Mouse (Mus musculus) midbrain, postnatal 0 days (tissue): ENCODE data around the gene Amz2. TPM values are rescaled to one million over a fixed set of nuclear protein-coding genes. Genes with fewer than 3 reads are reported as not detected.

Source experiments
- ATAC-seq: fragments of 200-750 bp; cut with Nextera tagmentation; 2 replicates; pipeline ENCODE4 v1.8.0; 2017; ENCODE audit warnings: moderate number of reproducible peaks, mild to moderate bottlenecking, moderate TSS enrichment, moderate library complexity; ENCODE audit not compliant: low FRiP score
- DNase-seq: peaks from one replicate; pipeline ENCODE4 v3.0.0-alpha.2; 2015; ENCODE audit warnings: low spot score
- H3K27ac ChIP-seq: fragments of 300-500 bp; sonication (generic); 2 replicates; pipeline ENCODE4 v1.5.1; 2014; ENCODE audit warnings: low read depth, mild to moderate bottlenecking, low read length, mixed read lengths
- H3K27me3 ChIP-seq: fragments of 300-500 bp; sonication (generic); 2 replicates; pipeline ENCODE4 v1.6.1; 2014; ENCODE audit warnings: low read length, control low read depth, mixed read lengths; ENCODE audit not compliant: insufficient read depth
- H3K36me3 ChIP-seq: fragments of 300-500 bp; sonication (generic); 2 replicates; pipeline ENCODE4 v1.6.1; 2014; ENCODE audit warnings: low read length, control low read depth, mixed read lengths; ENCODE audit not compliant: insufficient read depth
- H3K4me1 ChIP-seq: fragments of 300-500 bp; sonication (generic); 2 replicates; pipeline ENCODE4 v1.6.1; 2014; ENCODE audit warnings: mild to moderate bottlenecking, control low read depth, antibody characterized with exemption, low read length, mixed read lengths; ENCODE audit not compliant: insufficient read depth
- H3K4me2 ChIP-seq: fragments of 300-500 bp; sonication (generic); 2 replicates; pipeline ENCODE4 v1.6.1; 2014; ENCODE audit warnings: low read depth, mild to moderate bottlenecking, low read length, mixed read lengths; ENCODE audit not compliant: poor library complexity, severe bottlenecking
- H3K4me3 ChIP-seq: fragments of 300-500 bp; sonication (generic); 2 replicates; pipeline ENCODE4 v1.5.1; 2014; ENCODE audit warnings: low read depth, mild to moderate bottlenecking, low read length, moderate library complexity
- H3K9ac ChIP-seq: fragments of 300-500 bp; sonication (generic); replicated peaks from 2 replicates; pipeline ENCODE4 v1.6.1; 2014; ENCODE audit warnings: mild to moderate bottlenecking, low read length, moderate library complexity, mixed read lengths; ENCODE audit not compliant: poor library complexity, severe bottlenecking
- H3K9me3 ChIP-seq: fragments of 300-500 bp; sonication (generic); 2 replicates; pipeline ENCODE4 v1.6.1; 2016; ENCODE audit warnings: low read length, control low read depth
- CTCF ChIP-seq: IDR thresholded peaks from 2 replicates; pipeline ENCODE4 v1.5.1; 2016; ENCODE audit warnings: antibody characterized with exemption, mild to moderate bottlenecking
- WGBS: fragments of 180-500 bp; shearing (Covaris S2); extraction: QIAGEN DNeasy Blood & Tissue Kit; methylation state at CpG from one replicate; pipeline ENCODE4 v1.1.7; 2014; 5-methylcytosine and 5-hydroxymethylcytosine counted together
- polyA plus RNA-seq: library from polyadenylated mRNA; unstranded; fragments of >200 nt; fragmentation: Nextera tagmentation; extraction: Ambion mirVana; gene quantifications from 2 replicates; pipeline ENCODE4 v1.2.1, GENCODE M21; 2015
- total RNA-seq: library from RNA; depleted of rRNA; stranded (reverse); fragments of >200 nt; gene quantifications from 2 replicates; pipeline ENCODE4 v1.2.3, GENCODE M21; 2014

The Amz2 gene
- total and polyA plus RNA-seq, 2 experiments from 2014 or later, result 40.1 to 156 TPM

- Histone ChIP-seq H3K27me3 (no peaks in the 10 kb centered on the region), H3K4me3 (no peak overlapping the region), H3K27ac (no peak overlapping the region), H3K36me3 (0 out of 2 replicates have a peak, but pooled peaks cover 3% of the 10 kb centered on the region), H3K9ac (no peak overlapping the region), H3K4me1 (no peaks in the 10 kb centered on the region), H3K9me3 (no peaks in the 10 kb centered on the region), H3K4me2 (no peak overlapping the region)
- DNase-seq (no peak), ATAC-seq (no peak)
- no peak for TF ChIP-seq CTCF
- 84% methylated on average over 5 of the region's 5 CpGs for WGBS
Measured at GRCm38 (mm10) chr11:109389046-109389445, 36.7 kb upstream of the Amz2 start.

GRCm38 (mm10) chr11:109391200-109391599 is 34.5 kb upstream of the Amz2 start:
- Histone ChIP-seq H3K9ac (no peak overlapping the region), H3K4me1 (no peaks in the 10 kb centered on the region), H3K4me3 (no peak overlapping the region), H3K27me3 (no peaks in the 10 kb centered on the region), H3K4me2 (no peak overlapping the region), H3K9me3 (no peaks in the 10 kb centered on the region), H3K27ac (no peak overlapping the region), H3K36me3 (peaks cover 3% of the 10 kb centered on the region; the same call in 1 of the 2 replicates)
- 83% methylated on average over 7 of the region's 7 CpGs for WGBS
- no peak for TF ChIP-seq CTCF
- ATAC-seq (no peak), DNase-seq (no peak)

- 70% methylated on average over 7 of the region's 7 CpGs for WGBS
- H3K4me1 ChIP-seq, result no peaks in the 10 kb centered on the region
- H3K27me3 ChIP-seq, result no peaks in the 10 kb centered on the region
- no peaks in the 10 kb centered on the region for H3K9me3 ChIP-seq
- peaks cover 6% of the 10 kb centered on the region for H3K36me3 ChIP-seq
- H3K4me2 ChIP-seq, result no peak overlapping the region
- TF ChIP-seq CTCF, result no peak
- no peak overlapping the region for H3K27ac ChIP-seq
- no peak for DNase-seq
- no peak overlapping the region for H3K9ac ChIP-seq
- no peak overlapping the region for H3K4me3 ChIP-seq
- no peak for ATAC-seq
Measured at GRCm38 (mm10) chr11:109391760-109392159, 34.0 kb upstream of the Amz2 start.

- Histone ChIP-seq H3K4me1 (no peaks in the 10 kb centered on the region), H3K27ac (no peak overlapping the region), H3K27me3 (no peaks in the 10 kb centered on the region), H3K4me3 (no peak overlapping the region), H3K4me2 (no peak overlapping the region), H3K36me3 (peaks cover 13% of the 10 kb centered on the region), H3K9me3 (no peaks in the 10 kb centered on the region), H3K9ac (no peak overlapping the region)
- no peak for DNase-seq
- TF ChIP-seq CTCF, result no peak
- 89% methylated on average over 9 of the region's 9 CpGs for WGBS
- no peak for ATAC-seq
Measured at GRCm38 (mm10) chr11:109392601-109393000, 33.1 kb upstream of the Amz2 start.

GRCm38 (mm10) chr11:109394758-109395157 is 31.0 kb upstream of the Amz2 start:
- Histone ChIP-seq H3K27ac (no peak overlapping the region), H3K4me3 (no peak overlapping the region)
- WGBS, result 82% methylated on average over 9 of the region's 9 CpGs

GRCm38 (mm10) chr11:109395291-109395690 is 30.5 kb upstream of the Amz2 start:
- Histone ChIP-seq H3K36me3 (peaks cover 24% of the 10 kb centered on the region), H3K9me3 (no peaks in the 10 kb centered on the region), H3K4me2 (no peak overlapping the region), H3K4me3 (no peak overlapping the region), H3K27me3 (no peaks in the 10 kb centered on the region), H3K4me1 (no peaks in the 10 kb centered on the region), H3K27ac (no peak overlapping the region), H3K9ac (no peak overlapping the region)
- WGBS, result 92% methylated on average over 9 of the region's 9 CpGs
- ATAC-seq, result no peak
- TF ChIP-seq CTCF, result no peak
- DNase-seq, result no peak

More at GRCm38 (mm10) chr11:109394758-109395157, 31.0 kb upstream of the Amz2 start:
- Histone ChIP-seq H3K4me2 (no peak overlapping the region), H3K9me3 (no peaks in the 10 kb centered on the region), H3K27me3 (no peaks in the 10 kb centered on the region), H3K9ac (no peak overlapping the region), H3K36me3 (peaks cover 24% of the 10 kb centered on the region), H3K4me1 (no peaks in the 10 kb centered on the region)
- ATAC-seq (no peak), DNase-seq (no peak)
- TF ChIP-seq CTCF, result no peak
